Mouse (Mus musculus) cerebellum, postnatal 10 days (tissue): ENCODE data around the gene Dmc1.
A peak's percentile ranks its signal among the peaks of the same experiment; 100 is the strongest.

Experiments used
- DNase-seq, 2 experiments: peaks; one replicate each; pipeline ENCODE4 v3.0.0; 2021; ENCODE audit warnings: mixed read lengths in 2 of 2

Dmc1 gene

GRCm38 (mm10) chr15:79604990-79605665 lies at the start of gene Dmc1:
Gene Dmc1 (minus strand): TSS chr15:79605109.
- DNase-seq = peak; percentile 71 to 72

GRCm38 (mm10) chr15:79651481-79651880 lies 46.6 kb upstream of the Dmc1 start:
- DNase-seq = peak; percentile 47 to 65

- DNase-seq = peak; percentile 72 to 82
Measured at GRCm38 (mm10) chr15:79650569-79650968, 45.7 kb upstream of the Dmc1 start.

- no peak for DNase-seq
Measured at GRCm38 (mm10) chr15:79648130-79648529, 43.2 kb upstream of the Dmc1 start.

- DNase-seq = no peak
Measured at GRCm38 (mm10) chr15:79645483-79645882, 40.6 kb upstream of the Dmc1 start.

- DNase-seq = no peak
Measured at GRCm38 (mm10) chr15:79641135-79641817, 36.4 kb upstream of the Dmc1 start.

- DNase-seq = no peak
Measured at GRCm38 (mm10) chr15:79630471-79630870, 25.6 kb upstream of the Dmc1 start.

- no peak for DNase-seq
Measured at GRCm38 (mm10) chr15:79619770-79620414, 15.0 kb upstream of the Dmc1 start.

GRCm38 (mm10) chr15:79618456-79618855 lies 13.5 kb upstream of the Dmc1 start:
- DNase-seq = no peak

- DNase-seq = no peak
Measured at GRCm38 (mm10) chr15:79617135-79617534, 12.2 kb upstream of the Dmc1 start.

- no peak for DNase-seq
Measured at GRCm38 (mm10) chr15:79616729-79617128, 11.8 kb upstream of the Dmc1 start.

GRCm38 (mm10) chr15:79615501-79615900 lies 10.6 kb upstream of the Dmc1 start:
- DNase-seq = no peak

GRCm38 (mm10) chr15:79609226-79609625 lies 4.3 kb upstream of the Dmc1 start:
- no peak for DNase-seq

- no peak for DNase-seq
Measured at GRCm38 (mm10) chr15:79608214-79608613, 3.3 kb upstream of the Dmc1 start.

GRCm38 (mm10) chr15:79607757-79608156 lies 2.8 kb upstream of the Dmc1 start:
- DNase-seq = peak; percentile 41 to 49

- DNase-seq = no peak
Measured at GRCm38 (mm10) chr15:79606161-79606560, 1.3 kb upstream of the Dmc1 start.

GRCm38 (mm10) chr15:79600176-79600575 lies 4.7 kb downstream of the Dmc1 start:
- DNase-seq = peak in 1 of 2 experiments; percentile 15

- DNase-seq = no peak
Measured at GRCm38 (mm10) chr15:79598715-79599114, 6.2 kb downstream of the Dmc1 start.

- DNase-seq = no peak
Measured at GRCm38 (mm10) chr15:79581581-79581980, 23.3 kb downstream of the Dmc1 start.

GRCm38 (mm10) chr15:79577671-79578426 lies 27.1 kb downstream of the Dmc1 start:
- no peak for DNase-seq

- DNase-seq = no peak
Measured at GRCm38 (mm10) chr15:79576947-79577346, 28.0 kb downstream of the Dmc1 start.

GRCm38 (mm10) chr15:79575543-79576222 lies 29.2 kb downstream of the Dmc1 start:
- no peak for DNase-seq

- no peak for DNase-seq
Measured at GRCm38 (mm10) chr15:79562417-79562816, 42.5 kb downstream of the Dmc1 start.
